Mouse (Mus musculus) heart, postnatal 25 days (tissue): ENCODE measurements around the gene Fgf11. TPM values are rescaled to one million over a fixed set of nuclear protein-coding genes. Genes with fewer than 3 reads are reported as not detected.

Source experiments
- DNase-seq: peaks from one replicate; pipeline ENCODE4 v3.0.0; 2022; ENCODE audit warnings: low spot score
- intact Hi-C: fragments of 180-260 bp; cut with DNase I; formaldehyde crosslinking; loops from one replicate; pipeline ENCODE4 v1.15.1; 2025
- total RNA-seq, 2 experiments: library from RNA; stranded (reverse); gene quantifications; 2 replicates each; pipeline ENCODE4 v1.2.3; 2021

Fgf11 gene
- total RNA-seq, 2 experiments from 2014 or later: 2.2 to 2.4 TPM

- no peak for DNase-seq
- intact Hi-C loops: no loop called here
These were observed 41.3 kb downstream of the Fgf11 start for GRCm38 (mm10) chr11:69760160-69760900.

GRCm38 (mm10) chr11:69758971-69759721 is 42.5 kb downstream of the Fgf11 start:
- DNase-seq: peak; percentile 85
- intact Hi-C loops: no loop called here

GRCm38 (mm10) chr11:69758478-69758970 is 43.1 kb downstream of the Fgf11 start, which contains the start of gene Polr2a:
Gene Polr2a (minus strand): TSS chr11:69758637.
- intact Hi-C loops: no loop called here

GRCm38 (mm10) chr11:69758090-69758456 is 43.6 kb downstream of the Fgf11 start:
- DNase-seq: peak; percentile 96
- intact Hi-C loops: no loop called here

More at GRCm38 (mm10) chr11:69758478-69758970, 43.1 kb downstream of the Fgf11 start, which contains the start of gene Polr2a:
- DNase-seq: peak; percentile 96

- intact Hi-C loops: loop anchor here (2.0 kb wide), 1 partner anchor 119 kb away; no protein-coding TSS in a partner anchor
These were observed 44.2 kb downstream of the Fgf11 start for GRCm38 (mm10) chr11:69757303-69758089.

GRCm38 (mm10) chr11:69754701-69755100 is 47.0 kb downstream of the Fgf11 start:
- intact Hi-C loops: loop anchor here (1.0 to 2.0 kb wide), 2 partner anchors 72 to 100 kb away; partner anchors contain the start of genes Senp3 and Sox15
- DNase-seq: no peak

More at GRCm38 (mm10) chr11:69757303-69758089, 44.2 kb downstream of the Fgf11 start:
- DNase-seq: no peak

GRCm38 (mm10) chr11:69754233-69754632 is 47.4 kb downstream of the Fgf11 start:
- no peak for DNase-seq
- intact Hi-C loops: loop anchor here (1.0 to 2.0 kb wide), 2 partner anchors 72 to 99 kb away; partner anchors contain the start of genes Senp3 and Sox15

GRCm38 (mm10) chr11:69752686-69753085 is 49.0 kb downstream of the Fgf11 start:
- intact Hi-C loops: no loop called here
- no peak for DNase-seq

- intact Hi-C loops: no loop called here
- no peak for DNase-seq
These were observed 50.0 kb downstream of the Fgf11 start for GRCm38 (mm10) chr11:69751635-69752034.

Other genes starting within 250 kb of the Fgf11 start
- gene Efnb3, start 241.7 kb downstream of the Fgf11 start, total RNA-seq: 10 to 100 TPM; 64.1 to 71.6 TPM
- 1 to 10 TPM; 4.6 to 6.1 TPM for gene Wrap53, start 221.6 kb downstream of the Fgf11 start, total RNA-seq
- gene Trp53, start 221.5 kb downstream of the Fgf11 start, total RNA-seq: 10 to 100 TPM; 16.9 to 17.9 TPM
- 10 to 100 TPM; 18.0 to 25.8 TPM for gene Atp1b2, start 195.9 kb downstream of the Fgf11 start, total RNA-seq
- not detected for gene Shbg, start 184.0 kb downstream of the Fgf11 start, total RNA-seq
- 1 to 10 TPM; 2.3 to 2.5 TPM for gene Sat2, start 179.8 kb downstream of the Fgf11 start, total RNA-seq
- gene Fxr2, start 168.9 kb downstream of the Fgf11 start, total RNA-seq: 10 to 100 TPM; 81.8 to 84.9 TPM
- not detected for gene Sox15, start 146.5 kb downstream of the Fgf11 start, total RNA-seq
- 10 to 100 TPM; 15.2 to 16.5 TPM for gene Mpdu1, start 139.2 kb downstream of the Fgf11 start, total RNA-seq
- 1 to 10 TPM; 7.1 to 7.7 TPM for gene Cd68, start 135.7 kb downstream of the Fgf11 start, total RNA-seq
- gene Eif4a1, start 129.4 kb downstream of the Fgf11 start, total RNA-seq: 100 to 1,000 TPM; 201 to 206 TPM
- gene Senp3, start 119.8 kb downstream of the Fgf11 start, total RNA-seq: 10 to 100 TPM; 31.7 to 33.5 TPM
- gene Tnfsf13, start 116.1 kb downstream of the Fgf11 start, total RNA-seq: 1 to 10 TPM; 1.6 to 2.1 TPM
- gene Tnfsf12, start 106.0 kb downstream of the Fgf11 start, total RNA-seq: 10 to 100 TPM; 14.5 to 16.4 TPM
- gene Tnfsfm13, start 105.8 kb downstream of the Fgf11 start, total RNA-seq: 1 to 10 TPM; 3.2 to 4.5 TPM
- 10 to 100 TPM; 28.6 to 30.4 TPM for gene Polr2a, start 43.2 kb downstream of the Fgf11 start, total RNA-seq
- gene Slc35g3, start 39.9 kb downstream of the Fgf11 start, total RNA-seq: not detected
- 10 to 100 TPM; 33.3 to 39.6 TPM for gene Zbtb4, start 35.9 kb downstream of the Fgf11 start, total RNA-seq
- 1 to 10 TPM; 4.8 to 5.0 TPM for gene Chrnb1, start 5.9 kb downstream of the Fgf11 start, total RNA-seq
- gene Tmem102, start 3.8 kb upstream of the Fgf11 start, total RNA-seq: under 1 TPM; 0.26 to 0.45 TPM
- gene Gm39566, start 13.4 kb upstream of the Fgf11 start, total RNA-seq: not detected
- gene Spem2, start 16.6 kb upstream of the Fgf11 start, total RNA-seq: not detected
- not detected for gene Spem1, start 20.3 kb upstream of the Fgf11 start, total RNA-seq
- gene Nlgn2, start 35.9 kb upstream of the Fgf11 start, total RNA-seq: 1 to 10 TPM; 4.4 to 5.4 TPM
- gene Tmem256, start 36.7 kb upstream of the Fgf11 start, total RNA-seq: 100 to 1,000 TPM; 186 to 199 TPM
- 10 to 100 TPM; 24.4 to 24.9 TPM for gene Plscr3, start 44.5 kb upstream of the Fgf11 start, total RNA-seq
- gene Tnk1, start 56.9 kb upstream of the Fgf11 start, total RNA-seq: under 1 TPM in 1 of 2 experiments, not detected in 1; 0.14 TPM
- gene Tmem95, start 76.2 kb upstream of the Fgf11 start, total RNA-seq: not detected
- 1 to 10 TPM; 2.5 to 3.5 TPM for gene Kctd11, start 79.5 kb upstream of the Fgf11 start, total RNA-seq
- gene Acap1, start 93.7 kb upstream of the Fgf11 start, total RNA-seq: 1 to 10 TPM in 1 of 2 experiments, under 1 TPM in 1; 0.88 to 1.1 TPM
- under 1 TPM; 0.17 to 0.23 TPM for gene 2810408A11Rik, start 99.1 kb upstream of the Fgf11 start, total RNA-seq
- 10 to 100 TPM; 44.9 to 46.0 TPM for gene Neurl4, start 99.2 kb upstream of the Fgf11 start, total RNA-seq
- 10 to 100 TPM; 24.1 to 26.7 TPM for gene Gps2, start 112.0 kb upstream of the Fgf11 start, total RNA-seq
- gene Eif5a, start 120.1 kb upstream of the Fgf11 start, total RNA-seq: 100 to 1,000 TPM; 427 TPM
- gene Ybx2, start 133.9 kb upstream of the Fgf11 start, total RNA-seq: 10 to 100 TPM; 18.8 to 23.4 TPM
- 100 to 1,000 TPM; 325 to 365 TPM for gene Slc2a4, start 146.3 kb upstream of the Fgf11 start, total RNA-seq
- gene Cldn7, start 162.9 kb upstream of the Fgf11 start, total RNA-seq: not detected
- 100 to 1,000 TPM; 149 to 180 TPM for gene Ctdnep1, start 179.3 kb upstream of the Fgf11 start, total RNA-seq
- gene Elp5, start 180.7 kb upstream of the Fgf11 start, total RNA-seq: 10 to 100 TPM; 48.3 to 51.5 TPM
- 100 to 1,000 TPM; 274 to 291 TPM for gene Gabarap, start 189.3 kb upstream of the Fgf11 start, total RNA-seq
- 10 to 100 TPM; 22.6 to 25.3 TPM for gene Phf23, start 193.9 kb upstream of the Fgf11 start, total RNA-seq
- 1 to 10 TPM; 3.9 to 5.2 TPM for gene Dvl2, start 198.7 kb upstream of the Fgf11 start, total RNA-seq
- 1,000 to 10,000 TPM; 1,206 to 1,290 TPM for gene Acadvl, start 213.6 kb upstream of the Fgf11 start, total RNA-seq
- 1 to 10 TPM; 6.6 to 8.1 TPM for gene Dlg4, start 215.1 kb upstream of the Fgf11 start, total RNA-seq